Mouse (Mus musculus) heart, postnatal 10 days (tissue): ENCODE measurements around the gene Tmpo. TPM values are rescaled to one million over a fixed set of nuclear protein-coding genes. Genes with fewer than 3 reads are reported as not detected.
"Not testable (repeated sequence)": the region's sequence is repeated elsewhere in the genome, so short reads cannot be mapped to it uniquely, and the experiment has no call there.

Experiments used
- DNase-seq, 2 experiments: peaks; one replicate each; pipeline ENCODE4 v3.0.0; 2021
- intact Hi-C: fragments of 180-260 bp; cut with DNase I; formaldehyde crosslinking; loops from one replicate; pipeline ENCODE4 v1.15.1; 2025
- total RNA-seq, 2 experiments: library from RNA; stranded (reverse); gene quantifications; 2 replicates each; pipeline ENCODE4 v1.2.3; 2021

Tmpo gene
- total RNA-seq, 2 experiments from 2014 or later = 99.0 to 107 TPM

- peak; percentile 25 to 42 for DNase-seq
- intact Hi-C loops = loop anchor here (1.0 kb wide), 1 partner anchor 17 kb away; no protein-coding TSS in a partner anchor
Observed at GRCm38 (mm10) chr10:91187349-91187748, 6.2 kb upstream of the Tmpo start.

GRCm38 (mm10) chr10:91185721-91186120 lies 4.6 kb upstream of the Tmpo start:
- no peak for DNase-seq
- intact Hi-C loops = no loop called here

- DNase-seq, intact Hi-C loops: not testable (repeated sequence)
Observed at GRCm38 (mm10) chr10:91184893-91185292, 3.8 kb upstream of the Tmpo start.

- intact Hi-C loops = no loop called here
- DNase-seq = peak; percentile 28 to 35
Observed at GRCm38 (mm10) chr10:91183316-91183715, 2.2 kb upstream of the Tmpo start.

- intact Hi-C loops = no loop called here
- DNase-seq = peak; percentile 31 to 48
Observed at GRCm38 (mm10) chr10:91182291-91182990, 1.3 kb upstream of the Tmpo start.

- DNase-seq = peak; percentile 100
- intact Hi-C loops = loop anchor here (1.0 kb wide), 1 partner anchor 10 kb away; no protein-coding TSS in a partner anchor
Observed at GRCm38 (mm10) chr10:91181461-91182288, 560 bp upstream of the Tmpo start.

GRCm38 (mm10) chr10:91180301-91180700 lies 814 bp downstream of the Tmpo start:
- intact Hi-C loops = no loop called here
- DNase-seq = peak; percentile 14 to 35

- no peak for DNase-seq
- intact Hi-C loops = no loop called here
Observed at GRCm38 (mm10) chr10:91179834-91180233, 1.3 kb downstream of the Tmpo start.

- intact Hi-C loops = no loop called here
- no peak for DNase-seq
Observed at GRCm38 (mm10) chr10:91177201-91177600, 3.9 kb downstream of the Tmpo start.

- intact Hi-C loops = no loop called here
- no peak for DNase-seq
Observed at GRCm38 (mm10) chr10:91172329-91173100, 8.6 kb downstream of the Tmpo start.

GRCm38 (mm10) chr10:91171455-91172328 lies 9.4 kb downstream of the Tmpo start:
- peak; percentile 95 to 96 for DNase-seq
- intact Hi-C loops = loop anchor here (1.0 kb wide), 1 partner anchor 10 kb away; the partner anchor contains the start of gene Tmpo

GRCm38 (mm10) chr10:91171041-91171440 lies 10.1 kb downstream of the Tmpo start:
- intact Hi-C loops = loop anchor here (1.0 kb wide), 1 partner anchor 10 kb away; the partner anchor contains the start of gene Tmpo
- DNase-seq = no peak

- intact Hi-C loops = loop anchor here (1.0 kb wide), 2 partner anchors 17 to 67 kb away; no protein-coding TSS in a partner anchor
Observed at GRCm38 (mm10) chr10:91170143-91170941, 10.8 kb downstream of the Tmpo start.

GRCm38 (mm10) chr10:91169414-91170065 lies 11.6 kb downstream of the Tmpo start:
- no peak for DNase-seq
- intact Hi-C loops = loop anchor here (1.0 kb wide), 2 partner anchors 18 to 68 kb away; no protein-coding TSS in a partner anchor

More at GRCm38 (mm10) chr10:91170143-91170941, 10.8 kb downstream of the Tmpo start:
- peak; percentile 90 to 94 for DNase-seq

GRCm38 (mm10) chr10:91167352-91167751 lies 13.8 kb downstream of the Tmpo start:
- intact Hi-C loops = no loop called here
- DNase-seq = peak; percentile 32 to 42

- DNase-seq = peak; percentile 75 to 78
- intact Hi-C loops = no loop called here
Observed at GRCm38 (mm10) chr10:91166890-91167289, 14.2 kb downstream of the Tmpo start.

- intact Hi-C loops = no loop called here
- DNase-seq = no peak
Observed at GRCm38 (mm10) chr10:91165850-91166249, 15.3 kb downstream of the Tmpo start.

GRCm38 (mm10) chr10:91164491-91164890 lies 16.6 kb downstream of the Tmpo start:
- no peak for DNase-seq
- intact Hi-C loops = no loop called here
